Mouse (Mus musculus): ENCODE data around the gene Urm1.

DNA sequence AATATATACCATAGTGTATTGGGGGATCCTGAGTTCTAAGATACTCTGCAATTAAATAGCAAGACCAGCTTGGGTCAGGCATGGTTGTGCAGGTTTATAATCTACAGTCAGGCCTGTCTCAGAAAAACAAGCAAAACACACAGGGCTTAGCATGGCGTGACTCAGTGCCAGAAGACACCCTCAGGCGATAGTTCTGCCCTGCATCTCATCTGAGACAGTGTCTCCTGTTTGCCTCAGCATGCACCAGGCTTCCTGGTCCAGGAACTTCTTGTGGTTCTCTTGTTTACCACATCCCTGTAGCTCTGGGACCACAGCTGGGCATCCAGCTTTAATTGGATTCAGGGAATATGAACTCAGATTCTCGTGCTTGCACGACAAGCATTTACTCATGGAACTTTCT, 45.2 kb downstream of the Urm1 start:
- no peak for TF ChIP-seq POLR2A (IDR thresholded peaks at IDR 0.05; ENCODE audit: low read depth, low read length)
- no peak for TF ChIP-seq CTCF (IDR thresholded peaks at IDR 0.05; ENCODE audit: borderline replicate concordance, insufficient read depth, low read length)
